Mouse (Mus musculus) cerebellum, adult 2 months (tissue): ENCODE measurements at regions not wholly inside any gene's neighbourhood (a gene's known extent, or its start where the extent isn't known, plus 50 kb on each side); places are given as distances from the start of the nearest gene placed in this dataset.

Experiments
- CTCF ChIP-seq: fragments of 200-500 bp; IDR thresholded peaks from 2 replicates; pipeline ENCODE4 v1.5.1; 2011; ENCODE audit warnings: low read depth, mild to moderate bottlenecking, control low read depth, low read length, moderate library complexity, borderline replicate concordance; ENCODE audit not compliant: insufficient read depth
- POLR2A ChIP-seq: fragments of 200-500 bp; IDR thresholded peaks from 2 replicates; pipeline ENCODE4 v1.6.1; 2011; ENCODE audit warnings: low read length, control low read depth, borderline replicate concordance; ENCODE audit not compliant: insufficient read depth

DNA sequence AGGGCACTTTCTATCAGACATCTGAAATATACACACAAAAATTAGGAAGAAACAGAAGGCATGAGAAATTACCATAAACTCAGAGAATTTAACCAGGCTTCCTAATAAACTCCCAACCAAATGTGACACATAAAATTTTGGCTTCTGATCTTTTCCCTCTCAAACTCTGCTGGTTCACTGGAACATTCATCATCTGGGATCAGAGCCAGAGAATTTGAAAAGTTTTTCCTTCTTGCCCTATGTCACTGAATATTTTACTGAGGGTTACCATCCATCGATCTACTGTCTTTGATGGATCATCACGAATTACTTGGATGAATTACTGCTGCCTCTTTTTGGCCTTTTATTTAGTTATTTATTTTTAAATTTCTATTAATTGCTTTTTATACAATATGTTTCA, 221.4 kb upstream of the Tbx18 start:
- TF ChIP-seq CTCF (no peak), POLR2A (no peak)
